Mouse (Mus musculus) MEL (cell line): Measurements from ENCODE around the gene Ccdc162.

Experiments
- CTCF ChIP-seq, 3 experiments: IDR thresholded peaks in 2 of 3; conservative IDR thresholded peaks in 1 of 3; 2 replicates each; pipeline ENCODE4 v1.5.1; 2011 to 2012; ENCODE audit warnings: low read length in 3 of 3, low read depth in 2 of 3, mild to moderate bottlenecking in 2 of 3, improper control_type of control experiment in 1 of 3, inconsistent platforms in 1 of 3, mixed read lengths in 1 of 3, moderate library complexity in 1 of 3; ENCODE audit not compliant: control insufficient read depth in 1 of 3, insufficient read depth in 1 of 3, poor library complexity in 1 of 3, severe bottlenecking in 1 of 3
- E2F4 ChIP-seq: IDR thresholded peaks from 2 replicates; pipeline ENCODE4 v1.6.1; 2011; ENCODE audit warnings: low read depth, low read length, improper control_type of control experiment, borderline replicate concordance
- EP300 ChIP-seq, 2 experiments: IDR thresholded peaks; 2 replicates each; pipeline ENCODE4 v1.6.1; 2011; ENCODE audit warnings: improper control_type of control experiment in 2 of 2, low read length in 2 of 2, low read depth in 1 of 2, mild to moderate bottlenecking in 1 of 2
- GABPA ChIP-seq: IDR thresholded peaks from 2 replicates; pipeline ENCODE4 v1.6.1; 2012; ENCODE audit warnings: low read depth, mild to moderate bottlenecking, inconsistent platforms, low read length, improper control_type of control experiment, moderate library complexity
- GATA1 ChIP-seq: IDR thresholded peaks from 2 replicates; pipeline ENCODE4 v1.6.1; 2011; ENCODE audit warnings: low read depth, low read length, improper control_type of control experiment
- HCFC1 ChIP-seq: IDR thresholded peaks from 2 replicates; pipeline ENCODE4 v1.6.1; 2012; ENCODE audit warnings: low read depth, mild to moderate bottlenecking, inconsistent platforms, low read length, improper control_type of control experiment, moderate library complexity
- MAX ChIP-seq: IDR thresholded peaks from 2 replicates; pipeline ENCODE4 v1.6.1; 2011; ENCODE audit warnings: low read length, improper control_type of control experiment
- NRF1 ChIP-seq: IDR thresholded peaks from 2 replicates; pipeline ENCODE4 v1.6.1; 2014; ENCODE audit warnings: low read depth, mild to moderate bottlenecking, inconsistent platforms, low read length, improper control_type of control experiment, moderate library complexity; ENCODE audit not compliant: poor library complexity, insufficient read depth, severe bottlenecking
- POLR2A ChIP-seq, 2 experiments: IDR thresholded peaks; 2 replicates each; pipeline ENCODE4 v1.6.1; 2011 to 2012; ENCODE audit warnings: low read length in 2 of 2, mild to moderate bottlenecking in 2 of 2, control low read depth in 1 of 2, improper control_type of control experiment in 1 of 2, low read depth in 1 of 2, moderate library complexity in 1 of 2; ENCODE audit not compliant: control insufficient read depth in 1 of 2, insufficient read depth in 1 of 2, poor library complexity in 1 of 2
- POLR2AphosphoS2 ChIP-seq: IDR thresholded peaks from 2 replicates; pipeline ENCODE4 v1.6.1; 2011; ENCODE audit warnings: low read length, improper control_type of control experiment
- TAL1 ChIP-seq: IDR thresholded peaks from 2 replicates; pipeline ENCODE4 v1.6.1; 2012; ENCODE audit warnings: mild to moderate bottlenecking, inconsistent platforms, low read length, moderate library complexity, mixed read lengths
- TBP ChIP-seq: IDR thresholded peaks from 2 replicates; pipeline ENCODE4 v1.8.0; 2011; ENCODE audit warnings: low read depth, low read length, improper control_type of control experiment
- TCF12 ChIP-seq: IDR thresholded peaks from 2 replicates; pipeline ENCODE4 v1.6.1; 2014; ENCODE audit warnings: low read depth, mild to moderate bottlenecking, inconsistent platforms, low read length, improper control_type of control experiment, moderate library complexity
- ZC3H11A ChIP-seq: IDR thresholded peaks from 2 replicates; pipeline ENCODE4 v1.6.1; 2012; ENCODE audit warnings: low read depth, mild to moderate bottlenecking, inconsistent platforms, low read length, improper control_type of control experiment

DNA sequence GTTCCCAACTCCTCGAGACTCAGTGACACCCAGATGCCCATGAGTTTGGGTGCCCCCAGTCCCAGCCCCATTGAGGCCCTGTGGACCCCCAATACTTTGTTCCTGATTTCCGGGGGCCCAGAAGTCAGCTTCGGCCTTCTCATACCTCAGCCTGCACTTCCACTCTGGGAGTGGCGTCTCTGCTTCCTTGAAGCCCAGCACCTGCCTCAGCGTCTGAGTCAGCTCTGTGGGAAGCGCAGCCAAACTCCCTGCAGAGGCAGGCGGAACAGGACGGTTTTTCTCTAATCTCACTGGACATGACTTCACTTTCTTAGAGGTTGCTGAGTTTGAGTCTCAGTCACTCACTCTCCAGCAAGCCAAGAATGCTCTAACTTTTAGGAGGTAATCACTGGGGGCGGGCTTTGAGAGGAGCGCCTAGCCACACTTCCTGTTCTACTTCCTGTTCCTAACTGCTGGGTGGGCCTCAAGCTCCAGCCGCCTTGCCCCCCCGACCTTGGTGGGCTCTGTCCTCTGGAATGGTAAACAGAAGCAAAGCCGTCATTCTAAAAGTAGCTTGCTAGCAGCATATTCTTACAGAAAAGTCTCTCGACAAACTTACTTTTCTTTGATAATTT lies 35.5 kb upstream of the Ccdc162 start:
- TF ChIP-seq TBP (no peak), POLR2AphosphoS2 (no peak), GABPA (no peak), TAL1 (no peak), HCFC1 (no peak), CTCF (IDR thresholded peaks at IDR 0.05 in 2 of 3, conservative IDR thresholded peaks at IDR 0.05 in 1 of 3; ENCODE audit: control insufficient read depth in 1 of 3, insufficient read depth in 1 of 3, low read depth in 2 of 3, low read length in 3 of 3, poor library complexity in 1 of 3, severe bottlenecking in 1 of 3) (no peak), EP300 (IDR thresholded peaks at IDR 0.05; ENCODE audit: low read depth in 1 of 2, low read length in 2 of 2) (no peak), ZC3H11A (no peak), POLR2A (IDR thresholded peaks at IDR 0.05; ENCODE audit: control insufficient read depth in 1 of 2, insufficient read depth in 1 of 2, low read depth in 1 of 2, low read length in 2 of 2, poor library complexity in 1 of 2) (no peak), MAX (no peak), GATA1 (no peak), E2F4 (no peak), TCF12 (no peak), NRF1 (no peak)
